Mouse (Mus musculus): ENCODE data around the gene Slamf9. TPM values are rescaled to one million over a fixed set of nuclear protein-coding genes. Genes with fewer than 3 reads are reported as not detected.
A peak's percentile ranks its signal among the peaks of the same experiment; 100 is the strongest.

Slamf9 gene
- polyA plus RNA-seq, 1 experiment from 2014 or later: 0.32 TPM

GRCm38 (mm10) chr1:172483361-172483660 is 8.2 kb downstream of the Slamf9 start:
- H3K4me3 ChIP-seq (ENCODE audit: low read depth, low read length): peak overlapping the region; percentile 60
- peaks cover 8% of the 10 kb centered on the region; the same call in 1 of the 2 replicates for H3K4me1 ChIP-seq (ENCODE audit: insufficient read depth)
- peaks cover 19% of the 10 kb centered on the region; the same call in 1 of the 2 replicates for H3K36me3 ChIP-seq (ENCODE audit: insufficient read depth)
- DNase-seq: no peak
- H3K4me2 ChIP-seq: peak overlapping the region; percentile 84
- no peaks in the 10 kb centered on the region for H3K27me3 ChIP-seq (ENCODE audit: insufficient read depth, low read length)
- H3K9me3 ChIP-seq (ENCODE audit: low read depth, low read length): no peaks in the 10 kb centered on the region
- no peak for ATAC-seq (ENCODE audit: insufficient read depth)
- no peak for TF ChIP-seq CTCF (IDR thresholded peaks at IDR 0.05; ENCODE audit: low read depth)
- H3K9ac ChIP-seq: peak overlapping the region; percentile 62
- no peak overlapping the region for H3K27ac ChIP-seq (ENCODE audit: low read depth)
- 17% methylated on average over 4 of the region's 4 CpGs for WGBS

GRCm38 (mm10) chr1:172484236-172484635 is 9.1 kb downstream of the Slamf9 start:
- Histone ChIP-seq H3K9me3 (ENCODE audit: low read depth, low read length) (no peaks in the 10 kb centered on the region), H3K9ac (peak overlapping the region; percentile 16; the same call in 1 of the 2 replicates), H3K36me3 (ENCODE audit: insufficient read depth) (peaks cover 22% of the 10 kb centered on the region; the same call in 1 of the 2 replicates), H3K27ac (ENCODE audit: low read depth) (no peak overlapping the region), H3K4me3 (ENCODE audit: low read depth, low read length) (no peak overlapping the region), H3K4me2 (peak overlapping the region; percentile 84), H3K4me1 (ENCODE audit: insufficient read depth) (peaks cover 8% of the 10 kb centered on the region; the same call in 1 of the 2 replicates), H3K27me3 (ENCODE audit: insufficient read depth, low read length) (no peaks in the 10 kb centered on the region)
- WGBS: 45% methylated on average over 11 of the region's 11 CpGs
- no peak for TF ChIP-seq CTCF (IDR thresholded peaks at IDR 0.05; ENCODE audit: low read depth)
- no peak for DNase-seq
- no peak for ATAC-seq (ENCODE audit: insufficient read depth)

- DNase-seq: no peak
- H3K36me3 ChIP-seq (ENCODE audit: insufficient read depth): peaks cover 22% of the 10 kb centered on the region; the same call in 1 of the 2 replicates
- H3K9me3 ChIP-seq (ENCODE audit: low read depth, low read length): no peaks in the 10 kb centered on the region
- WGBS: 57% methylated on average over 13 of the region's 13 CpGs
- H3K27me3 ChIP-seq (ENCODE audit: insufficient read depth, low read length): no peaks in the 10 kb centered on the region
- H3K4me3 ChIP-seq (ENCODE audit: low read depth, low read length): no peak overlapping the region
- TF ChIP-seq CTCF (IDR thresholded peaks at IDR 0.05; ENCODE audit: low read depth): no peak
- H3K27ac ChIP-seq (ENCODE audit: low read depth): no peak overlapping the region
- H3K9ac ChIP-seq: no peak overlapping the region
- ATAC-seq (ENCODE audit: insufficient read depth): no peak
- peak overlapping the region; percentile 84 for H3K4me2 ChIP-seq
- H3K4me1 ChIP-seq (ENCODE audit: insufficient read depth): peaks cover 8% of the 10 kb centered on the region; the same call in 1 of the 2 replicates
Measured at GRCm38 (mm10) chr1:172484671-172485070, 9.5 kb downstream of the Slamf9 start.

- peaks cover 8% of the 10 kb centered on the region; the same call in 1 of the 2 replicates for H3K4me1 ChIP-seq (ENCODE audit: insufficient read depth)
- no peak overlapping the region for H3K27ac ChIP-seq (ENCODE audit: low read depth)
- no peaks in the 10 kb centered on the region for H3K9me3 ChIP-seq (ENCODE audit: low read depth, low read length)
- H3K4me2 ChIP-seq: no peak overlapping the region; the same call in 1 of the 2 replicates
- 0 out of 2 replicates have a peak overlapping the region, but pooled peaks have one; percentile 9 for H3K9ac ChIP-seq
- DNase-seq (no peak), ATAC-seq (ENCODE audit: insufficient read depth) (no peak)
- no peak for TF ChIP-seq CTCF (IDR thresholded peaks at IDR 0.05; ENCODE audit: low read depth)
- peaks cover 22% of the 10 kb centered on the region; the same call in 1 of the 2 replicates for H3K36me3 ChIP-seq (ENCODE audit: insufficient read depth)
- no peak overlapping the region for H3K4me3 ChIP-seq (ENCODE audit: low read depth, low read length)
- 51% methylated on average over 6 of the region's 6 CpGs for WGBS
- no peaks in the 10 kb centered on the region for H3K27me3 ChIP-seq (ENCODE audit: insufficient read depth, low read length)
Measured at GRCm38 (mm10) chr1:172485821-172486220, 10.7 kb downstream of the Slamf9 start.

- no peak for TF ChIP-seq CTCF (IDR thresholded peaks at IDR 0.05; ENCODE audit: low read depth)
- no peak for ATAC-seq (ENCODE audit: insufficient read depth)
- 52% methylated on average over 4 of the region's 4 CpGs for WGBS
- Histone ChIP-seq H3K4me3 (ENCODE audit: low read depth, low read length) (no peak overlapping the region), H3K4me1 (ENCODE audit: insufficient read depth) (peaks cover 8% of the 10 kb centered on the region; the same call in 1 of the 2 replicates), H3K9me3 (ENCODE audit: low read depth, low read length) (no peaks in the 10 kb centered on the region), H3K27me3 (ENCODE audit: insufficient read depth, low read length) (no peaks in the 10 kb centered on the region), H3K36me3 (ENCODE audit: insufficient read depth) (peaks cover 23% of the 10 kb centered on the region; the same call in 1 of the 2 replicates), H3K27ac (ENCODE audit: low read depth) (no peak overlapping the region), H3K4me2 (no peak overlapping the region; the same call in 1 of the 2 replicates), H3K9ac (0 out of 2 replicates have a peak overlapping the region, but pooled peaks have one; percentile 9)
- no peak for DNase-seq
Measured at GRCm38 (mm10) chr1:172486236-172486635, 11.1 kb downstream of the Slamf9 start.

- Histone ChIP-seq H3K4me2 (no peak overlapping the region), H3K36me3 (ENCODE audit: insufficient read depth) (peaks cover 26% of the 10 kb centered on the region; the same call in 1 of the 2 replicates), H3K27me3 (ENCODE audit: insufficient read depth, low read length) (no peaks in the 10 kb centered on the region), H3K9me3 (ENCODE audit: low read depth, low read length) (no peaks in the 10 kb centered on the region), H3K4me3 (ENCODE audit: low read depth, low read length) (no peak overlapping the region), H3K9ac (no peak overlapping the region), H3K27ac (ENCODE audit: low read depth) (no peak overlapping the region), H3K4me1 (ENCODE audit: insufficient read depth) (peaks cover 8% of the 10 kb centered on the region; the same call in 1 of the 2 replicates)
- no peak for TF ChIP-seq CTCF (IDR thresholded peaks at IDR 0.05; ENCODE audit: low read depth)
- WGBS: 74% methylated on average over 5 of the region's 5 CpGs
- ATAC-seq (ENCODE audit: insufficient read depth) (no peak), DNase-seq (no peak)
Measured at GRCm38 (mm10) chr1:172486651-172487050, 11.5 kb downstream of the Slamf9 start.

- peaks cover 7% of the 10 kb centered on the region; the same call in 1 of the 2 replicates for H3K4me1 ChIP-seq (ENCODE audit: insufficient read depth)
- no peak for TF ChIP-seq CTCF (IDR thresholded peaks at IDR 0.05; ENCODE audit: low read depth)
- 72% methylated on average over 4 of the region's 4 CpGs for WGBS
- no peak for DNase-seq
- no peak overlapping the region for H3K27ac ChIP-seq (ENCODE audit: low read depth)
- peaks cover 33% of the 10 kb centered on the region; the same call in 1 of the 2 replicates for H3K36me3 ChIP-seq (ENCODE audit: insufficient read depth)
- no peak overlapping the region for H3K9ac ChIP-seq
- no peaks in the 10 kb centered on the region for H3K27me3 ChIP-seq (ENCODE audit: insufficient read depth, low read length)
- no peak overlapping the region for H3K4me2 ChIP-seq
- no peak overlapping the region for H3K4me3 ChIP-seq (ENCODE audit: low read depth, low read length)
- ATAC-seq (ENCODE audit: insufficient read depth): no peak
- H3K9me3 ChIP-seq (ENCODE audit: low read depth, low read length): no peaks in the 10 kb centered on the region
Measured at GRCm38 (mm10) chr1:172487859-172488258, 12.7 kb downstream of the Slamf9 start.
